Mouse (Mus musculus): ENCODE results near the gene Gm36176.

GRCm38 (mm10) chr10:77818523-77818922, 28.1 kb upstream of the Gm36176 start:
- TF ChIP-seq POLR2A (IDR thresholded peaks at IDR 0.05; ENCODE audit: borderline replicate concordance, insufficient read depth, low read length) (no peak), CTCF (IDR thresholded peaks at IDR 0.05; ENCODE audit: borderline replicate concordance, insufficient read depth, low read depth, low read length) (no peak)

Measured in cerebellum, adult 2 months (tissue).